Mouse (Mus musculus) liver, adult 2 months (tissue): Measurements from ENCODE around the gene Mettl26.

ENCODE experiments used
- CTCF ChIP-seq: fragments of 200-500 bp; IDR thresholded peaks from 2 replicates; pipeline ENCODE4 v1.5.1; 2011; ENCODE audit warnings: low read depth, low read length, control low read depth
- POLR2A ChIP-seq: fragments of 200-500 bp; IDR thresholded peaks from 2 replicates; pipeline ENCODE4 v1.6.1; 2011; ENCODE audit warnings: low read length, control low read depth; ENCODE audit not compliant: insufficient read depth; ENCODE audit errors: extremely low read depth

DNA sequence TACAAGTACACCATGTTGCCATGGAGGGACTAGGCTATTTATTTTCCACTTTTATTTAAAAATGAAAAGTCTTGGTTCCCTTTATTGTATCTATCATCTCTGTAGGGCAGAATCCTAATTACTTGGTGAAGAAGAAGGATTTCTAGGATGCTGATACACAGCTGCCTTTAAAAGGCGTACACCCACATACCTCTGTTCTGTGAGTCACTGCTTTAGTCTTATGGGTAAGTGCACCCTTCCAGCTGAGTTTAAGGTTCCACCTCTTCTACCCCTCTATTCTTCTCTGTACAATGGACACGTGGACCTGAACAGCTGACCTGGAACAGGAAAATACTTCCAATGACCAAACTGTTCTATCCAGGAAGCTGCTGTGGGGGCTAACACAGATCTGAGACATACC lies 32.8 kb downstream of the Mettl26 start:
- TF ChIP-seq POLR2A: no peak
- TF ChIP-seq CTCF: no peak
